Mouse (Mus musculus) large intestine, adult 2 months (tissue): ENCODE measurements around the gene Bpifb4. TPM values are rescaled to one million over a fixed set of nuclear protein-coding genes. Genes with fewer than 3 reads are reported as not detected.

Experiments used
- DNase-seq: peaks from one replicate; pipeline ENCODE4 v3.0.0-alpha.2; 2012; ENCODE audit warnings: low read depth, low spot score
- WGBS: fragments of 180-500 bp; shearing (Covaris S2); methylation state at CpG from one replicate; pipeline ENCODE4 v1.1.7; 2018; 5-methylcytosine and 5-hydroxymethylcytosine counted together
- polyA plus RNA-seq: library from polyadenylated mRNA; depleted of rRNA; stranded (reverse); fragments of >200 nt; gene quantifications from 2 replicates; pipeline ENCODE4 v1.2.3, GENCODE M21; 2012; rRNA removed

The Bpifb4 gene
- polyA plus RNA-seq, 1 experiment, result not detected

- no peak for DNase-seq
These were observed 63.0 kb downstream of the Bpifb4 start for GRCm38 (mm10) chr2:154001056-154001455.

- 74% methylated on average over 1 of the region's 1 CpGs for WGBS
- DNase-seq, result no peak
These were observed 66.4 kb downstream of the Bpifb4 start for GRCm38 (mm10) chr2:154004456-154004855.

- 87% methylated on average over 1 of the region's 1 CpGs for WGBS
These were observed 67.1 kb downstream of the Bpifb4 start for GRCm38 (mm10) chr2:154005094-154005493.

GRCm38 (mm10) chr2:154005734-154006133, 67.7 kb downstream of the Bpifb4 start:
- DNase-seq, result no peak
- WGBS, result 85% methylated on average over 4 of the region's 4 CpGs

More at GRCm38 (mm10) chr2:154005094-154005493, 67.1 kb downstream of the Bpifb4 start:
- no peak for DNase-seq

GRCm38 (mm10) chr2:154006331-154006730, 68.3 kb downstream of the Bpifb4 start:
- no peak for DNase-seq
- 79% methylated on average over 2 of the region's 2 CpGs for WGBS

- no peak for DNase-seq
- 73% methylated on average over 1 of the region's 1 CpGs for WGBS
These were observed 69.4 kb downstream of the Bpifb4 start for GRCm38 (mm10) chr2:154007381-154007780.

GRCm38 (mm10) chr2:154007965-154008364, 70.0 kb downstream of the Bpifb4 start, which contains the start of gene Bpifa2:
Gene Bpifa2, plus strand, starts transcription at chr2:154008265.
- WGBS, result 71% methylated on average over 3 of the region's 3 CpGs
- DNase-seq, result no peak

Other genes starting within 250 kb of the Bpifb4 start
- gene Dnmt3c, start 241.6 kb upstream of the Bpifb4 start, polyA plus RNA-seq, result not detected in 2 replicates
- 9.8 and 10.8 TPM in 2 replicates for gene Mapre1, start 196.9 kb upstream of the Bpifb4 start, polyA plus RNA-seq
- 0.07 and 0.27 TPM in 2 replicates for gene Efcab8, start 158.3 kb upstream of the Bpifb4 start, polyA plus RNA-seq
- not detected in 2 replicates for gene Sun5, start 67.1 kb upstream of the Bpifb4 start, polyA plus RNA-seq
- not detected in 2 replicates for gene Bpifb2, start 63.2 kb upstream of the Bpifb4 start, polyA plus RNA-seq
- not detected in 2 replicates for gene Bpifb6, start 37.8 kb upstream of the Bpifb4 start, polyA plus RNA-seq
- gene Bpifb3, start 20.0 kb upstream of the Bpifb4 start, polyA plus RNA-seq, result not detected in 2 replicates
- gene Bpifa6, start 36.7 kb downstream of the Bpifb4 start, polyA plus RNA-seq, result not detected in 2 replicates
- gene Bpifa2, start 70.1 kb downstream of the Bpifb4 start, polyA plus RNA-seq, result not detected in 2 replicates
- gene Bpifa3, start 192.1 kb downstream of the Bpifb4 start, polyA plus RNA-seq, result not detected in 2 replicates
- not detected in 2 replicates for gene Bpifa1, start 204.7 kb downstream of the Bpifb4 start, polyA plus RNA-seq
- gene Bpifa5, start 224.4 kb downstream of the Bpifb4 start, polyA plus RNA-seq, result not detected in 2 replicates